Mouse (Mus musculus): ENCODE data around the gene Dlg2. TPM values are rescaled to one million over a fixed set of nuclear protein-coding genes. Genes with fewer than 3 reads are reported as not detected.

Dlg2 gene
- polyA plus RNA-seq, 1 experiment from 2014 or later: 10.0 TPM

GRCm38 (mm10) chr7:90940726-90941125 lies 464.3 kb downstream of the Dlg2 start:
- H3K27me3 ChIP-seq (ENCODE audit: control insufficient read depth, insufficient read depth, low read length): no peaks in the 10 kb centered on the region
- 74% methylated on average over 5 of the region's 5 CpGs for WGBS
- ATAC-seq (ENCODE audit: insufficient number of reproducible peaks, insufficient read depth, low FRiP score, low read depth): no peak

DNA sequence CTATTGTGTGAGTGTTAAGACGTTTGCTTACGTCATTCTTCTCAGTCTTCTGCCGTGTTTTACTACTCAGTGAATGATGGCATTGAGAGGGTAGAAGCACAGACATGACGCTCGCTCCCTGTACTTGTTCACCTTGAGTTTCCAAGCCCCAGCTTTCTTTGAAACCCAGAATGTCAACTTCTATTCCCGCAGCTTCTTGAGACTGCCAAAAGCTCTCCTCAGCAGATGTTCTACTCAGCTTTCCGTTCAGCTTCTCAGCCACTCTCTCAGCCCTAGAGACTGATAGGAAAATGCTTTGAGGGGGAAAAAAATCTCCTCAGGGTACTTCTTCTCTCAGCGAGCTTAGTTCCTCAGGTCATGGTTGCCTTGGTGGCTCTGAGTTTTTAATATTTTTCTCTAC lies 470.6 kb downstream of the Dlg2 start:
- 63% methylated on average over 8 of the region's 8 CpGs for WGBS
- Histone ChIP-seq H3K9me3 (ENCODE audit: control insufficient read depth, low read length) (no peaks in the 10 kb centered on the region), H3K27me3 (ENCODE audit: control insufficient read depth, insufficient read depth, low read length) (no peaks in the 10 kb centered on the region), H3K4me2 (ENCODE audit: low read length) (no peak overlapping the region), H3K27ac (replicated peaks in 1 of 2; ENCODE audit: control insufficient read depth in 1 of 2, insufficient read depth in 1 of 2, low read depth in 2 of 2, low read length in 2 of 2) (no peak overlapping the region), H3K4me3 (ENCODE audit: control insufficient read depth in 1 of 2, insufficient read depth in 1 of 2, low read depth in 1 of 2, low read length in 2 of 2) (no peak overlapping the region), H3K36me3 (ENCODE audit: control insufficient read depth, insufficient read depth, low read length) (no peaks in the 10 kb centered on the region), H3K4me1 (ENCODE audit: control insufficient read depth in 2 of 2, insufficient read depth in 2 of 2, low read length in 2 of 2) (no peaks in the 10 kb centered on the region), H3K9ac (ENCODE audit: low read length) (no peak overlapping the region)
- ATAC-seq (ENCODE audit: insufficient number of reproducible peaks, insufficient read depth, low FRiP score, low read depth): no peak

More at GRCm38 (mm10) chr7:90940726-90941125, 464.3 kb downstream of the Dlg2 start:
- no peaks in the 10 kb centered on the region for H3K4me1 ChIP-seq (ENCODE audit: control insufficient read depth in 2 of 2, insufficient read depth in 2 of 2, low read length in 2 of 2)
- no peak overlapping the region for H3K4me3 ChIP-seq (ENCODE audit: control insufficient read depth in 1 of 2, insufficient read depth in 1 of 2, low read depth in 1 of 2, low read length in 2 of 2)
- no peak overlapping the region for H3K9ac ChIP-seq (ENCODE audit: low read length)
- H3K9me3 ChIP-seq (ENCODE audit: control insufficient read depth, low read length): no peaks in the 10 kb centered on the region
- no peaks in the 10 kb centered on the region for H3K36me3 ChIP-seq (ENCODE audit: control insufficient read depth, insufficient read depth, low read length)
- no peak overlapping the region for H3K4me2 ChIP-seq (ENCODE audit: low read length)
- H3K27ac ChIP-seq (replicated peaks in 1 of 2; ENCODE audit: control insufficient read depth in 1 of 2, insufficient read depth in 1 of 2, low read depth in 2 of 2, low read length in 2 of 2): no peak overlapping the region

- WGBS: 81% methylated on average over 5 of the region's 5 CpGs
- H3K4me3 ChIP-seq (ENCODE audit: control insufficient read depth in 1 of 2, insufficient read depth in 1 of 2, low read depth in 1 of 2, low read length in 2 of 2): no peak overlapping the region
- no peak overlapping the region for H3K4me2 ChIP-seq (ENCODE audit: low read length)
- no peaks in the 10 kb centered on the region for H3K27me3 ChIP-seq (ENCODE audit: control insufficient read depth, insufficient read depth, low read length)
- H3K4me1 ChIP-seq (ENCODE audit: control insufficient read depth in 2 of 2, insufficient read depth in 2 of 2, low read length in 2 of 2): no peaks in the 10 kb centered on the region
- no peaks in the 10 kb centered on the region for H3K9me3 ChIP-seq (ENCODE audit: control insufficient read depth, low read length)
- no peak for ATAC-seq (ENCODE audit: insufficient number of reproducible peaks, insufficient read depth, low FRiP score, low read depth)
- H3K27ac ChIP-seq (replicated peaks in 1 of 2; ENCODE audit: control insufficient read depth in 1 of 2, insufficient read depth in 1 of 2, low read depth in 2 of 2, low read length in 2 of 2): no peak overlapping the region
- no peak overlapping the region for H3K9ac ChIP-seq (ENCODE audit: low read length)
- no peaks in the 10 kb centered on the region for H3K36me3 ChIP-seq (ENCODE audit: control insufficient read depth, insufficient read depth, low read length)
Measured at GRCm38 (mm10) chr7:90949212-90949611, 472.7 kb downstream of the Dlg2 start.

- Histone ChIP-seq H3K4me1 (ENCODE audit: control insufficient read depth in 2 of 2, insufficient read depth in 2 of 2, low read length in 2 of 2) (no peaks in the 10 kb centered on the region), H3K4me3 (ENCODE audit: control insufficient read depth in 1 of 2, insufficient read depth in 1 of 2, low read depth in 1 of 2, low read length in 2 of 2) (no peak overlapping the region)
Measured at GRCm38 (mm10) chr7:90977241-90977640, 500.8 kb downstream of the Dlg2 start.

DNA sequence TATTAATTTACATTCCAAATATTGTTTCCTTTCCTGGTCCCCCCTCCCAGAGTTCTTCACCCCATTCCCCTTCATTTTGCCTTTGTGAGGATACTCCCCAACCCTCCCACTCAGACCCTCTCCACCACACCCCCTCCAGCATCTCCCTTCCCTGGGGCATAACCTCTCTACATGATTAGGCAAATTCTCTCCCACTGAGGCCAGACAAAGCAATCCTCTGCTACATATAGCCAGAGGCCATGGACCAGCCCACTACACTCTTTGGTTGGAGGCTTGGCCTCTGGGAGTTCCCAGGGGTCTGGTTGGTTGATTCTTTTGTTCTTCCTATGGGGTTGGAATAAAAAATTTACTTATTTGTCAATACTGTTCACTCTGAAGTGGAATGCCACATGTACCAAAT lies 505.6 kb downstream of the Dlg2 start:
- Histone ChIP-seq H3K4me2 (ENCODE audit: low read length) (no peak overlapping the region), H3K4me1 (ENCODE audit: control insufficient read depth in 2 of 2, insufficient read depth in 2 of 2, low read length in 2 of 2) (no peaks in the 10 kb centered on the region), H3K9me3 (ENCODE audit: control insufficient read depth, low read length) (no peaks in the 10 kb centered on the region), H3K36me3 (ENCODE audit: control insufficient read depth, insufficient read depth, low read length) (no peaks in the 10 kb centered on the region), H3K27me3 (ENCODE audit: control insufficient read depth, insufficient read depth, low read length) (no peaks in the 10 kb centered on the region), H3K4me3 (ENCODE audit: control insufficient read depth in 1 of 2, insufficient read depth in 1 of 2, low read depth in 1 of 2, low read length in 2 of 2) (no peak overlapping the region), H3K27ac (replicated peaks in 1 of 2; ENCODE audit: control insufficient read depth in 1 of 2, insufficient read depth in 1 of 2, low read depth in 2 of 2, low read length in 2 of 2) (no peak overlapping the region), H3K9ac (ENCODE audit: low read length) (no peak overlapping the region)
- no peak for ATAC-seq (ENCODE audit: insufficient number of reproducible peaks, insufficient read depth, low FRiP score, low read depth)

More at GRCm38 (mm10) chr7:90977241-90977640, 500.8 kb downstream of the Dlg2 start:
- Histone ChIP-seq H3K9me3 (ENCODE audit: control insufficient read depth, low read length) (no peaks in the 10 kb centered on the region), H3K36me3 (ENCODE audit: control insufficient read depth, insufficient read depth, low read length) (no peaks in the 10 kb centered on the region), H3K27me3 (ENCODE audit: control insufficient read depth, insufficient read depth, low read length) (no peaks in the 10 kb centered on the region), H3K9ac (ENCODE audit: low read length) (no peak overlapping the region), H3K27ac (replicated peaks in 1 of 2; ENCODE audit: control insufficient read depth in 1 of 2, insufficient read depth in 1 of 2, low read depth in 2 of 2, low read length in 2 of 2) (no peak overlapping the region), H3K4me2 (ENCODE audit: low read length) (no peak overlapping the region)
- ATAC-seq (ENCODE audit: insufficient number of reproducible peaks, insufficient read depth, low FRiP score, low read depth): no peak

DNA sequence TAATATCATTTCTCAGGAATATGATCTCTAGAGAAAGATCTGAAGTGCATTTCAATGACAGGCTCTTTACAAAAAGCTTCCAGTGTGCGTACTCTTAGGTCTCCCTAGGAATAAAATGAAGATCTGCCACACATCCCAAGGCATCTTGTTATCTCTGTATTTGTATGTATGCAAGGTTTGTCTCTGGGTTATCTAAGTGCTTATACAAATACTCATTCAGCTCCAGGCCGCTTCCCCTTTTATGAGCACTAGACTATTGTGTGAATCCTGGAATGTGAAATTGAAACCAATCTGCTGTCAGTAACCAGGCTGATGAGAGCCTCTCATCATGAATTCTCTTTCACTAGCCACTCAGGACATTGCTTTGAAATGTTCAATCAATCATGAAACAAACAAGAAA lies 534.2 kb downstream of the Dlg2 start:
- no peak overlapping the region for H3K4me3 ChIP-seq (ENCODE audit: control insufficient read depth in 1 of 2, insufficient read depth in 1 of 2, low read depth in 1 of 2, low read length in 2 of 2)
- H3K4me1 ChIP-seq (ENCODE audit: control insufficient read depth in 2 of 2, insufficient read depth in 2 of 2, low read length in 2 of 2): no peaks in the 10 kb centered on the region
- H3K27me3 ChIP-seq (ENCODE audit: control insufficient read depth, insufficient read depth, low read length): no peaks in the 10 kb centered on the region
- no peak for ATAC-seq (ENCODE audit: insufficient number of reproducible peaks, insufficient read depth, low FRiP score, low read depth)
- H3K4me2 ChIP-seq (ENCODE audit: low read length): no peak overlapping the region
- H3K9ac ChIP-seq (ENCODE audit: low read length): no peak overlapping the region
- no peak overlapping the region for H3K27ac ChIP-seq (replicated peaks in 1 of 2; ENCODE audit: control insufficient read depth in 1 of 2, insufficient read depth in 1 of 2, low read depth in 2 of 2, low read length in 2 of 2)
- WGBS: 71% methylated on average over 2 of the region's 2 CpGs
- no peaks in the 10 kb centered on the region for H3K36me3 ChIP-seq (ENCODE audit: control insufficient read depth, insufficient read depth, low read length)
- no peaks in the 10 kb centered on the region for H3K9me3 ChIP-seq (ENCODE audit: control insufficient read depth, low read length)

DNA sequence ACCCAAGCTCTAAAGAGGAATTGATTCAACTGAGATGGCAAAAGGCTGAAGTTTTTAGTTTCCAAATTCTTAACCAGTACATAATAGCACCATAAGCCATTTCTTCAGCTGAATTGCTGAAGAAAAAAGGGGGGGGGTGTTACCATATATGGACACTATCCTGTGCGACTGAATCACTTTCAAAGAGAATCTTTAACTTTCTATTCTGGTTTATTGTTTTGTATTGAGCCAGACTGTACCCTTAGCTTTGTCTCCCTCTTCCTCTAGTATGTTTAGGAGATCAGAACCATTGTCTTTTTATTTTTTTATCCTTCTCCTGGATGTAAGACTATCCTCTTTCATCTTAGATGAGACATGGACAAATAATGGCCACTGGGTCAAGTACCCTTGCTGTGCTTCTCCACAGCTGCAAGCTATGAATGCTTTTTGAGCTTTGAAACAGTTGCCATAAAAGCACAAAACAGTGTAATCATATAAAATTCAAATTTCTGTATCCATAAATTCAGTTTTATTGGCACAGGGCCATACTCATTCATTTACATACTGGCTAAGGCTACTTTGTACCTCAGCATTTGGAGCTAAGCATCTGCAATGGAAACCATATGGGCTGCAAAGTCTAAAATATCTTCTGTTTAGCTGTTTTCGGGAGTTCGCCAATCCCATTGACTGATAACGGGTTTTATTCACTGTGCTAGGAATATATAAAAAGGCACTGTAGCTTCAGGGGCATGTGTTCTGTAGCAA lies 568.7 kb downstream of the Dlg2 start:
- Histone ChIP-seq H3K27ac (replicated peaks in 1 of 2; ENCODE audit: control insufficient read depth in 1 of 2, insufficient read depth in 1 of 2, low read depth in 2 of 2, low read length in 2 of 2) (no peak overlapping the region), H3K27me3 (ENCODE audit: control insufficient read depth, insufficient read depth, low read length) (no peaks in the 10 kb centered on the region), H3K4me2 (ENCODE audit: low read length) (no peak overlapping the region), H3K36me3 (ENCODE audit: control insufficient read depth, insufficient read depth, low read length) (no peaks in the 10 kb centered on the region), H3K4me3 (ENCODE audit: control insufficient read depth in 1 of 2, insufficient read depth in 1 of 2, low read depth in 1 of 2, low read length in 2 of 2) (no peak overlapping the region), H3K4me1 (ENCODE audit: control insufficient read depth in 2 of 2, insufficient read depth in 2 of 2, low read length in 2 of 2) (no peaks in the 10 kb centered on the region), H3K9me3 (ENCODE audit: control insufficient read depth, low read length) (no peaks in the 10 kb centered on the region), H3K9ac (ENCODE audit: low read length) (no peak overlapping the region)
- 77% methylated on average over 4 of the region's 4 CpGs for WGBS
- ATAC-seq (ENCODE audit: insufficient number of reproducible peaks, insufficient read depth, low FRiP score, low read depth): no peak

GRCm38 (mm10) chr7:91045742-91046098 lies 569.2 kb downstream of the Dlg2 start:
- 62% methylated on average over 1 of the region's 1 CpGs for WGBS
- ATAC-seq (ENCODE audit: insufficient number of reproducible peaks, insufficient read depth, low FRiP score, low read depth): no peak
- no peaks in the 10 kb centered on the region for H3K36me3 ChIP-seq (ENCODE audit: control insufficient read depth, insufficient read depth, low read length)
- H3K27ac ChIP-seq (replicated peaks in 1 of 2; ENCODE audit: control insufficient read depth in 1 of 2, insufficient read depth in 1 of 2, low read depth in 2 of 2, low read length in 2 of 2): no peak overlapping the region
- no peak overlapping the region for H3K9ac ChIP-seq (ENCODE audit: low read length)
- no peaks in the 10 kb centered on the region for H3K9me3 ChIP-seq (ENCODE audit: control insufficient read depth, low read length)
- no peak overlapping the region for H3K4me2 ChIP-seq (ENCODE audit: low read length)
- no peak overlapping the region for H3K4me3 ChIP-seq (ENCODE audit: control insufficient read depth in 1 of 2, insufficient read depth in 1 of 2, low read depth in 1 of 2, low read length in 2 of 2)
- no peaks in the 10 kb centered on the region for H3K4me1 ChIP-seq (ENCODE audit: control insufficient read depth in 2 of 2, insufficient read depth in 2 of 2, low read length in 2 of 2)
- H3K27me3 ChIP-seq (ENCODE audit: control insufficient read depth, insufficient read depth, low read length): no peaks in the 10 kb centered on the region
